Mouse (Mus musculus): ENCODE data around the gene Selenoo.

- TF ChIP-seq POLR2A (IDR thresholded peaks at IDR 0.05; ENCODE audit: low read depth, low read length) (no peak), CTCF (IDR thresholded peaks at IDR 0.05; ENCODE audit: extremely low read depth, insufficient read length, insufficient replicate concordance, low read depth, low read length) (no peak)
These were observed 59.0 kb downstream of the Selenoo start for GRCm38 (mm10) chr15:89147895-89148294.

All from small intestine, adult 2 months (tissue).